Mouse (Mus musculus) embryonic facial prominence, embryonic 12.5 days (tissue): ENCODE measurements around the gene Dlst. TPM values are rescaled to one million over a fixed set of nuclear protein-coding genes. Genes with fewer than 3 reads are reported as not detected.
A peak's percentile ranks its signal among the peaks of the same experiment; 100 is the strongest.

ENCODE experiments used
- ATAC-seq: fragments of 200-750 bp; cut with Nextera tagmentation; 2 replicates; pipeline ENCODE4 v1.8.0; 2017; ENCODE audit not compliant: insufficient number of reproducible peaks, insufficient read depth, low FRiP score, low TSS enrichment
- H3K27ac ChIP-seq: fragments of 300-500 bp; sonication (generic); 2 replicates; pipeline ENCODE4 v1.5.1; 2016; ENCODE audit warnings: mild to moderate bottlenecking
- H3K27me3 ChIP-seq: fragments of 300-500 bp; sonication (generic); 2 replicates; pipeline ENCODE4 v1.6.1; 2016; ENCODE audit warnings: mild to moderate bottlenecking, moderate library complexity
- H3K36me3 ChIP-seq: fragments of 300-500 bp; sonication (generic); 2 replicates; pipeline ENCODE4 v1.6.1; 2016; ENCODE audit warnings: mild to moderate bottlenecking
- H3K4me1 ChIP-seq: fragments of 300-500 bp; sonication (generic); 2 replicates; pipeline ENCODE4 v1.6.1; 2016
- H3K4me2 ChIP-seq: fragments of 300-500 bp; sonication (generic); replicated peaks from 2 replicates; pipeline ENCODE4 v1.6.1; 2016; ENCODE audit warnings: mild to moderate bottlenecking, moderate library complexity
- H3K4me3 ChIP-seq: fragments of 300-500 bp; sonication (generic); 2 replicates; pipeline ENCODE4 v1.5.1; 2016; ENCODE audit warnings: mild to moderate bottlenecking
- H3K9ac ChIP-seq: fragments of 300-500 bp; sonication (generic); 2 replicates; pipeline ENCODE4 v1.6.1; 2016; ENCODE audit warnings: mild to moderate bottlenecking, moderate library complexity
- H3K9me3 ChIP-seq: fragments of 300-500 bp; sonication (generic); 2 replicates; pipeline ENCODE4 v1.6.1; 2016; ENCODE audit warnings: mild to moderate bottlenecking, moderate library complexity
- WGBS: fragments of 180-500 bp; shearing (Covaris S2); methylation state at CpG from one replicate; pipeline ENCODE4 v1.1.7; 2016; 5-methylcytosine and 5-hydroxymethylcytosine counted together
- polyA plus RNA-seq: library from polyadenylated mRNA; unstranded; fragments of >200 nt; fragmentation: Nextera tagmentation; extraction: Ambion mirVana; gene quantifications from 2 replicates; pipeline ENCODE4 v1.2.1, GENCODE M21; 2016

Gene Dlst
- polyA plus RNA-seq, 1 experiment from 2014 or later = 110 TPM

- H3K4me2 ChIP-seq = peak overlapping the region; percentile 9; the same call in 1 of the 2 replicates
- no peaks in the 10 kb centered on the region; the same call in 1 of the 2 replicates for H3K4me1 ChIP-seq
- no peak overlapping the region for H3K9ac ChIP-seq
- 48% methylated on average over 14 of the region's 14 CpGs for WGBS
- H3K36me3 ChIP-seq = no peaks in the 10 kb centered on the region
- H3K27me3 ChIP-seq = no peaks in the 10 kb centered on the region
- no peak for ATAC-seq
- no peak overlapping the region for H3K27ac ChIP-seq
- H3K4me3 ChIP-seq = no peak overlapping the region
- no peaks in the 10 kb centered on the region for H3K9me3 ChIP-seq
These were observed 9.6 kb upstream of the Dlst start for GRCm38 (mm10) chr12:85101001-85101400.

- 77% methylated on average over 5 of the region's 5 CpGs for WGBS
These were observed 9.0 kb upstream of the Dlst start for GRCm38 (mm10) chr12:85101521-85102106.

GRCm38 (mm10) chr12:85103096-85103495, 7.5 kb upstream of the Dlst start:
- Histone ChIP-seq H3K27ac (no peak overlapping the region), H3K4me3 (no peak overlapping the region), H3K36me3 (no peaks in the 10 kb centered on the region), H3K4me1 (peaks cover 6% of the 10 kb centered on the region), H3K27me3 (no peaks in the 10 kb centered on the region), H3K9ac (no peak overlapping the region), H3K4me2 (no peak overlapping the region), H3K9me3 (no peaks in the 10 kb centered on the region)
- no peak for ATAC-seq
- 85% methylated on average over 8 of the region's 8 CpGs for WGBS

More at GRCm38 (mm10) chr12:85101521-85102106, 9.0 kb upstream of the Dlst start:
- Histone ChIP-seq H3K27me3 (no peaks in the 10 kb centered on the region), H3K4me3 (no peak overlapping the region), H3K27ac (no peak overlapping the region), H3K9me3 (no peaks in the 10 kb centered on the region), H3K4me1 (peaks cover 5% of the 10 kb centered on the region), H3K9ac (no peak overlapping the region), H3K36me3 (no peaks in the 10 kb centered on the region), H3K4me2 (no peak overlapping the region)
- ATAC-seq = no peak

- H3K27ac ChIP-seq = no peak overlapping the region
- H3K36me3 ChIP-seq = no peaks in the 10 kb centered on the region
- no peaks in the 10 kb centered on the region for H3K9me3 ChIP-seq
- no peak overlapping the region for H3K4me3 ChIP-seq
- no peak overlapping the region for H3K9ac ChIP-seq
- peaks cover 12% of the 10 kb centered on the region for H3K4me1 ChIP-seq
- no peaks in the 10 kb centered on the region for H3K27me3 ChIP-seq
- H3K4me2 ChIP-seq = no peak overlapping the region
- ATAC-seq = no peak
- WGBS = 88% methylated on average over 8 of the region's 8 CpGs
These were observed 5.8 kb upstream of the Dlst start for GRCm38 (mm10) chr12:85104789-85105188.

GRCm38 (mm10) chr12:85106292-85106691, 4.3 kb upstream of the Dlst start:
- no peak overlapping the region for H3K9ac ChIP-seq
- no peaks in the 10 kb centered on the region for H3K9me3 ChIP-seq
- no peaks in the 10 kb centered on the region for H3K27me3 ChIP-seq
- no peaks in the 10 kb centered on the region for H3K36me3 ChIP-seq
- H3K4me3 ChIP-seq = no peak overlapping the region; the same call in 1 of the 2 replicates
- H3K4me1 ChIP-seq = peaks cover 15% of the 10 kb centered on the region
- H3K27ac ChIP-seq = no peak overlapping the region
- ATAC-seq = no peak
- H3K4me2 ChIP-seq = peak overlapping the region; percentile 26
- WGBS = 3% methylated on average over 8 of the region's 8 CpGs

GRCm38 (mm10) chr12:85108643-85109042, 2.0 kb upstream of the Dlst start:
- Histone ChIP-seq H3K4me1 (peaks cover 31% of the 10 kb centered on the region), H3K4me3 (no peak overlapping the region), H3K9ac (no peak overlapping the region), H3K27ac (no peak overlapping the region), H3K4me2 (no peak overlapping the region), H3K9me3 (no peaks in the 10 kb centered on the region), H3K27me3 (no peaks in the 10 kb centered on the region), H3K36me3 (no peaks in the 10 kb centered on the region)
- no peak for ATAC-seq
- WGBS = 72% methylated on average over 3 of the region's 3 CpGs

GRCm38 (mm10) chr12:85109426-85109825, 1.2 kb upstream of the Dlst start:
- no peaks in the 10 kb centered on the region for H3K27me3 ChIP-seq
- no peak for ATAC-seq
- 49% methylated on average over 4 of the region's 4 CpGs for WGBS
- H3K9ac ChIP-seq = no peak overlapping the region
- H3K36me3 ChIP-seq = no peaks in the 10 kb centered on the region
- H3K4me3 ChIP-seq = no peak overlapping the region; the same call in 1 of the 2 replicates
- peak overlapping the region; percentile 86; the same call in 1 of the 2 replicates for H3K4me2 ChIP-seq
- no peak overlapping the region for H3K27ac ChIP-seq
- no peaks in the 10 kb centered on the region for H3K9me3 ChIP-seq
- H3K4me1 ChIP-seq = peaks cover 31% of the 10 kb centered on the region

- no peaks in the 10 kb centered on the region for H3K9me3 ChIP-seq
- WGBS = 12% methylated on average over 18 of the region's 18 CpGs
- peak; percentile 73; the same call in 1 of the 2 replicates for ATAC-seq
- peaks cover 31% of the 10 kb centered on the region for H3K4me1 ChIP-seq
- no peaks in the 10 kb centered on the region for H3K27me3 ChIP-seq
- peak overlapping the region; percentile 86 for H3K4me2 ChIP-seq
- 0 out of 2 replicates have a peak, but pooled peaks cover 3% of the 10 kb centered on the region for H3K36me3 ChIP-seq
- H3K27ac ChIP-seq = peak overlapping the region; percentile 86
- H3K9ac ChIP-seq = peak overlapping the region; percentile 96
- peak overlapping the region; percentile 100 for H3K4me3 ChIP-seq
These were observed 479 bp upstream of the Dlst start for GRCm38 (mm10) chr12:85110011-85110697.

- H3K9ac ChIP-seq = no peak overlapping the region
- H3K4me2 ChIP-seq = peak overlapping the region; percentile 86; the same call in 1 of the 2 replicates
- 81% methylated on average over 7 of the region's 7 CpGs for WGBS
These were observed 2.1 kb downstream of the Dlst start for GRCm38 (mm10) chr12:85112550-85113251.

GRCm38 (mm10) chr12:85113337-85113736, 2.7 kb downstream of the Dlst start:
- Histone ChIP-seq H3K9me3 (no peaks in the 10 kb centered on the region), H3K9ac (no peak overlapping the region), H3K4me3 (no peak overlapping the region), H3K27ac (no peak overlapping the region), H3K4me2 (no peak overlapping the region), H3K4me1 (peaks cover 25% of the 10 kb centered on the region), H3K36me3 (peaks cover 12% of the 10 kb centered on the region), H3K27me3 (no peaks in the 10 kb centered on the region)
- 97% methylated on average over 3 of the region's 3 CpGs for WGBS
- no peak for ATAC-seq

More at GRCm38 (mm10) chr12:85112550-85113251, 2.1 kb downstream of the Dlst start:
- H3K27me3 ChIP-seq = no peaks in the 10 kb centered on the region
- ATAC-seq = no peak
- no peak overlapping the region for H3K4me3 ChIP-seq
- H3K27ac ChIP-seq = no peak overlapping the region
- H3K4me1 ChIP-seq = peaks cover 25% of the 10 kb centered on the region
- H3K36me3 ChIP-seq = 0 out of 2 replicates have a peak, but pooled peaks cover 8% of the 10 kb centered on the region
- no peaks in the 10 kb centered on the region for H3K9me3 ChIP-seq

GRCm38 (mm10) chr12:85113917-85114316, 3.3 kb downstream of the Dlst start:
- 96% methylated on average over 3 of the region's 3 CpGs for WGBS
- Histone ChIP-seq H3K4me3 (no peak overlapping the region), H3K4me1 (peaks cover 25% of the 10 kb centered on the region), H3K36me3 (peaks cover 18% of the 10 kb centered on the region), H3K4me2 (no peak overlapping the region), H3K27me3 (no peaks in the 10 kb centered on the region), H3K27ac (no peak overlapping the region), H3K9me3 (no peaks in the 10 kb centered on the region), H3K9ac (no peak overlapping the region)
- ATAC-seq = no peak
